Mouse (Mus musculus): Measurements from ENCODE around the gene Ddx27. TPM values are rescaled to one million over a fixed set of nuclear protein-coding genes. Genes with fewer than 3 reads are reported as not detected.
A peak's percentile ranks its signal among the peaks of the same experiment; 100 is the strongest.

Gene Ddx27
- total RNA-seq, 1 experiment: 132 TPM

- Histone ChIP-seq H3K4me3 (ENCODE audit: insufficient read depth in 1 of 2, low read depth in 1 of 2, low read length in 2 of 2, poor library complexity in 1 of 2, severe bottlenecking in 1 of 2) (no peak overlapping the region), H3K9me3 (ENCODE audit: control insufficient read depth, insufficient read depth, low read depth, low read length) (no peaks in the 10 kb centered on the region), H3K36me3 (ENCODE audit: control insufficient read depth, insufficient read depth, low read length, poor library complexity, severe bottlenecking) (no peaks in the 10 kb centered on the region), H3K27ac (ENCODE audit: insufficient read depth, low read depth, low read length, poor library complexity, severe bottlenecking) (no peak overlapping the region), H3K9ac (ENCODE audit: insufficient read depth, low read depth, low read length, poor library complexity, severe bottlenecking) (no peak overlapping the region), H3K4me1 (ENCODE audit: control insufficient read depth in 2 of 2, insufficient read depth in 2 of 2, low read length in 2 of 2, poor library complexity in 1 of 2) (peaks cover 0 to 4% of the 10 kb centered on the region in 2 experiments; a peak in 1 of 4 replicates)
- no peak for DNase-seq (ENCODE audit: low read depth, low spot score)
- TF ChIP-seq CHD2 (IDR thresholded peaks at IDR 0.05; ENCODE audit: low read depth, low read length) (no peak), MAFK (IDR thresholded peaks at IDR 0.05; ENCODE audit: insufficient read depth, low read depth, low read length) (no peak), ZC3H11A (IDR thresholded peaks at IDR 0.05; ENCODE audit: borderline replicate concordance, low read depth, low read length) (no peak), HCFC1 (IDR thresholded peaks at IDR 0.05; ENCODE audit: borderline replicate concordance, insufficient read depth, low read length) (no peak), ZNF384 (IDR thresholded peaks at IDR 0.05; ENCODE audit: low read depth, low read length) (no peak)
- in situ Hi-C loops (cut with MboI; ENCODE audit: low sequenced_read_pairs in 2 of 2, unreplicated experiment in 2 of 2): no loop called here
Observed at GRCm38 (mm10) chr2:166977490-166977889, 37.5 kb upstream of the Ddx27 start.

- in situ Hi-C loops (cut with MboI; ENCODE audit: low sequenced_read_pairs in 2 of 2, unreplicated experiment in 2 of 2): no loop called here
- DNase-seq (ENCODE audit: low read depth, low spot score): no peak
- TF ChIP-seq ZNF384 (IDR thresholded peaks at IDR 0.05; ENCODE audit: low read depth, low read length) (no peak), MAFK (IDR thresholded peaks at IDR 0.05; ENCODE audit: insufficient read depth, low read depth, low read length) (no peak), CHD2 (IDR thresholded peaks at IDR 0.05; ENCODE audit: low read depth, low read length) (no peak), HCFC1 (IDR thresholded peaks at IDR 0.05; ENCODE audit: borderline replicate concordance, insufficient read depth, low read length) (no peak), ZC3H11A (IDR thresholded peaks at IDR 0.05; ENCODE audit: borderline replicate concordance, low read depth, low read length) (no peak)
- Histone ChIP-seq H3K9ac (ENCODE audit: insufficient read depth, low read depth, low read length, poor library complexity, severe bottlenecking) (no peak overlapping the region), H3K9me3 (ENCODE audit: control insufficient read depth, insufficient read depth, low read depth, low read length) (no peaks in the 10 kb centered on the region), H3K4me1 (ENCODE audit: control insufficient read depth in 2 of 2, insufficient read depth in 2 of 2, low read length in 2 of 2, poor library complexity in 1 of 2) (peaks cover 0 to 2% of the 10 kb centered on the region in 2 experiments; a peak in 1 of 4 replicates), H3K27ac (ENCODE audit: insufficient read depth, low read depth, low read length, poor library complexity, severe bottlenecking) (no peak overlapping the region), H3K4me3 (ENCODE audit: insufficient read depth in 1 of 2, low read depth in 1 of 2, low read length in 2 of 2, poor library complexity in 1 of 2, severe bottlenecking in 1 of 2) (no peak overlapping the region), H3K36me3 (ENCODE audit: control insufficient read depth, insufficient read depth, low read length, poor library complexity, severe bottlenecking) (no peaks in the 10 kb centered on the region)
Observed at GRCm38 (mm10) chr2:166980161-166980560, 34.8 kb upstream of the Ddx27 start.

- Histone ChIP-seq H3K36me3 (ENCODE audit: control insufficient read depth, insufficient read depth, low read length, poor library complexity, severe bottlenecking) (no peaks in the 10 kb centered on the region), H3K27ac (ENCODE audit: insufficient read depth, low read depth, low read length, poor library complexity, severe bottlenecking) (no peak overlapping the region), H3K9ac (ENCODE audit: insufficient read depth, low read depth, low read length, poor library complexity, severe bottlenecking) (no peak overlapping the region), H3K9me3 (ENCODE audit: control insufficient read depth, insufficient read depth, low read depth, low read length) (no peaks in the 10 kb centered on the region), H3K4me3 (ENCODE audit: insufficient read depth in 1 of 2, low read depth in 1 of 2, low read length in 2 of 2, poor library complexity in 1 of 2, severe bottlenecking in 1 of 2) (no peak overlapping the region), H3K4me1 (ENCODE audit: control insufficient read depth in 2 of 2, insufficient read depth in 2 of 2, low read length in 2 of 2, poor library complexity in 1 of 2) (no peaks in the 10 kb centered on the region)
- DNase-seq (ENCODE audit: low read depth, low spot score): no peak
- TF ChIP-seq ZNF384 (IDR thresholded peaks at IDR 0.05; ENCODE audit: low read depth, low read length) (0 out of 2 replicates have a peak, but pooled peaks have one; percentile 46), ZC3H11A (IDR thresholded peaks at IDR 0.05; ENCODE audit: borderline replicate concordance, low read depth, low read length) (no peak)
- in situ Hi-C loops (cut with MboI; ENCODE audit: low sequenced_read_pairs in 2 of 2, unreplicated experiment in 2 of 2): no loop called here
Observed at GRCm38 (mm10) chr2:166983351-166983894, 31.6 kb upstream of the Ddx27 start.

GRCm38 (mm10) chr2:166990861-166991260, 24.1 kb upstream of the Ddx27 start:
- Histone ChIP-seq H3K9me3 (ENCODE audit: control insufficient read depth, insufficient read depth, low read depth, low read length) (no peaks in the 10 kb centered on the region), H3K36me3 (ENCODE audit: control insufficient read depth, insufficient read depth, low read length, poor library complexity, severe bottlenecking) (no peaks in the 10 kb centered on the region), H3K9ac (ENCODE audit: insufficient read depth, low read depth, low read length, poor library complexity, severe bottlenecking) (no peak overlapping the region), H3K4me3 (ENCODE audit: insufficient read depth in 1 of 2, low read depth in 1 of 2, low read length in 2 of 2, poor library complexity in 1 of 2, severe bottlenecking in 1 of 2) (no peak overlapping the region), H3K27ac (ENCODE audit: insufficient read depth, low read depth, low read length, poor library complexity, severe bottlenecking) (no peak overlapping the region), H3K4me1 (ENCODE audit: control insufficient read depth in 2 of 2, insufficient read depth in 2 of 2, low read length in 2 of 2, poor library complexity in 1 of 2) (no peaks in the 10 kb centered on the region)
- in situ Hi-C loops (cut with MboI; ENCODE audit: low sequenced_read_pairs in 2 of 2, unreplicated experiment in 2 of 2): no loop called here
- TF ChIP-seq CHD2 (IDR thresholded peaks at IDR 0.05; ENCODE audit: low read depth, low read length) (no peak), ZC3H11A (IDR thresholded peaks at IDR 0.05; ENCODE audit: borderline replicate concordance, low read depth, low read length) (no peak), ZNF384 (IDR thresholded peaks at IDR 0.05; ENCODE audit: low read depth, low read length) (no peak), MAFK (IDR thresholded peaks at IDR 0.05; ENCODE audit: insufficient read depth, low read depth, low read length) (no peak), HCFC1 (IDR thresholded peaks at IDR 0.05; ENCODE audit: borderline replicate concordance, insufficient read depth, low read length) (no peak)
- DNase-seq (ENCODE audit: low read depth, low spot score): no peak

GRCm38 (mm10) chr2:166991945-166992344, 23.0 kb upstream of the Ddx27 start:
- Histone ChIP-seq H3K27ac (ENCODE audit: insufficient read depth, low read depth, low read length, poor library complexity, severe bottlenecking) (no peak overlapping the region), H3K9me3 (ENCODE audit: control insufficient read depth, insufficient read depth, low read depth, low read length) (no peaks in the 10 kb centered on the region), H3K9ac (ENCODE audit: insufficient read depth, low read depth, low read length, poor library complexity, severe bottlenecking) (no peak overlapping the region), H3K36me3 (ENCODE audit: control insufficient read depth, insufficient read depth, low read length, poor library complexity, severe bottlenecking) (no peaks in the 10 kb centered on the region), H3K4me1 (ENCODE audit: control insufficient read depth in 2 of 2, insufficient read depth in 2 of 2, low read length in 2 of 2, poor library complexity in 1 of 2) (no peaks in the 10 kb centered on the region), H3K4me3 (ENCODE audit: insufficient read depth in 1 of 2, low read depth in 1 of 2, low read length in 2 of 2, poor library complexity in 1 of 2, severe bottlenecking in 1 of 2) (no peak overlapping the region)
- in situ Hi-C loops (cut with MboI; ENCODE audit: low sequenced_read_pairs in 2 of 2, unreplicated experiment in 2 of 2): no loop called here
- DNase-seq (ENCODE audit: low read depth, low spot score): no peak
- TF ChIP-seq MAFK (IDR thresholded peaks at IDR 0.05; ENCODE audit: insufficient read depth, low read depth, low read length) (no peak), CHD2 (IDR thresholded peaks at IDR 0.05; ENCODE audit: low read depth, low read length) (no peak), HCFC1 (IDR thresholded peaks at IDR 0.05; ENCODE audit: borderline replicate concordance, insufficient read depth, low read length) (no peak), ZNF384 (IDR thresholded peaks at IDR 0.05; ENCODE audit: low read depth, low read length) (no peak), ZC3H11A (IDR thresholded peaks at IDR 0.05; ENCODE audit: borderline replicate concordance, low read depth, low read length) (no peak)

Measured in ES-E14 (cell line).